Mouse (Mus musculus) liver, embryonic 14.5 days (tissue): ENCODE measurements around the gene Cox17. TPM values are rescaled to one million over a fixed set of nuclear protein-coding genes. Genes with fewer than 3 reads are reported as not detected.

Experiments used
- ATAC-seq: fragments of 200-750 bp; cut with Nextera tagmentation; 2 replicates; pipeline ENCODE4 v1.8.0; 2017; ENCODE audit warnings: moderate number of reproducible peaks, mild to moderate bottlenecking, moderate library complexity; ENCODE audit not compliant: insufficient read depth
- DNase-seq, 3 experiments: peaks; one replicate each; pipeline ENCODE4 v3.0.0-alpha.2; 2012 to 2013; ENCODE audit warnings: low read depth in 3 of 3, low spot score in 3 of 3
- H3K27ac ChIP-seq: fragments of 300-500 bp; sonication (generic); 2 replicates; pipeline ENCODE4 v1.5.1; 2014; ENCODE audit warnings: moderate library complexity, mild to moderate bottlenecking, control low read depth, inconsistent platforms
- H3K27me3 ChIP-seq: fragments of 300-500 bp; sonication (generic); 2 replicates; pipeline ENCODE4 v1.6.1; 2014; ENCODE audit warnings: mild to moderate bottlenecking, low read length, moderate library complexity; ENCODE audit not compliant: control insufficient read depth, insufficient read depth
- H3K36me3 ChIP-seq: fragments of 300-500 bp; sonication (generic); replicated peaks from 2 replicates; pipeline ENCODE4 v1.6.1; 2014; ENCODE audit warnings: low read depth; ENCODE audit not compliant: control insufficient read depth, insufficient read depth
- H3K4me1 ChIP-seq, 2 experiments: fragments of 200-500 bp in 1 of 2; fragments of 300-500 bp in 1 of 2; sonication (generic) in 1 of 2; replicated peaks; 2 replicates each; pipeline ENCODE4 v1.6.1; 2012 to 2014; ENCODE audit warnings: antibody characterized with exemption in 1 of 2, inconsistent platforms in 1 of 2, low read length in 1 of 2; ENCODE audit not compliant: control insufficient read depth in 2 of 2, insufficient read depth in 2 of 2
- H3K4me2 ChIP-seq: fragments of 300-500 bp; sonication (generic); 2 replicates; pipeline ENCODE4 v1.6.1; 2014; ENCODE audit warnings: low read depth, mild to moderate bottlenecking, control low read depth, moderate library complexity
- H3K4me3 ChIP-seq, 2 experiments: fragments of 200-500 bp in 1 of 2; fragments of 300-500 bp in 1 of 2; sonication (generic) in 1 of 2; 2 replicates each; pipeline ENCODE4 v1.5.1; 2012 to 2014; ENCODE audit warnings: low read depth in 2 of 2, low read length in 2 of 2, mild to moderate bottlenecking in 2 of 2, control low read depth in 1 of 2, inconsistent platforms in 1 of 2, moderate library complexity in 1 of 2; ENCODE audit not compliant: insufficient read depth in 1 of 2
- H3K9ac ChIP-seq: fragments of 300-500 bp; sonication (generic); replicated peaks from 2 replicates; pipeline ENCODE4 v1.6.1; 2014; ENCODE audit warnings: mild to moderate bottlenecking, control low read depth, moderate library complexity
- H3K9me3 ChIP-seq: fragments of 300-500 bp; sonication (generic); 2 replicates; pipeline ENCODE4 v1.6.1; 2016; ENCODE audit warnings: low read length, mixed read lengths; ENCODE audit not compliant: control insufficient read depth
- CTCF ChIP-seq: IDR thresholded peaks from 2 replicates; pipeline ENCODE4 v1.5.1; 2016; ENCODE audit warnings: antibody characterized with exemption, low read depth, control low read depth
- EP300 ChIP-seq: IDR thresholded peaks from 2 replicates; pipeline ENCODE4 v1.6.1; 2016; ENCODE audit warnings: antibody characterized with exemption, low read depth
- WGBS: fragments of 180-500 bp; shearing (Covaris S2); extraction: QIAGEN DNeasy Blood & Tissue Kit; methylation state at CpG from one replicate; pipeline ENCODE4 v1.1.7; 2014; ENCODE audit not compliant: insufficient replicate concordance; 5-methylcytosine and 5-hydroxymethylcytosine counted together
- polyA plus RNA-seq, 2 experiments: library from polyadenylated mRNA; depleted of rRNA in 1 of 2; stranded (reverse) in 1 of 2; unstranded in 1 of 2; fragments of >200 nt; fragmentation: Nextera tagmentation in 1 of 2; extraction: Ambion mirVana in 1 of 2; gene quantifications; 2 replicates each; pipeline versions ENCODE4 v1.2.1 to v1.2.3; 2012 to 2014

The Cox17 gene
- polyA plus RNA-seq, 2 experiments = 227 to 351 TPM

DNA sequence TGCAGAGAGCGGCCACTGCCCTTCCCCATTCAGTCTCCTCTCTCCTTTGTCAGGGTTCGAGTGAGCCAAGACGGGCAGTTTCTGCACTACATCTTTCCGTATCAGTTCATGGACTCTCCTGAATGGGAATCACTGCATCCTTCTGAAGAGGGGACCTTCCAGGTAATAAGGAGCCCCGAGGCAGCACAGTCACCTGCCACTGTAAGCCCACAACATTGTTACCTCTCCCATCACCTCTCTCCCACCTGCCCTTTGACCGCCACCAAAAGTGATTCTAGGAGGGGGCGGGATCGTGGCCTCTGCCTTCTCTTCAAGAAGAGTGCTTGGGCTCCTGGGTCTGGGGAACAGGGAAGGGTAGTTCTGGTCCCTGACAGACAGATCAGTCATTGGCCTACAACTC is 22.6 kb downstream of the Cox17 start:
- Histone ChIP-seq H3K27ac (peak overlapping the region; percentile 98), H3K9ac (no peak overlapping the region), H3K36me3 (no peaks in the 10 kb centered on the region), H3K4me2 (no peak overlapping the region), H3K9me3 (no peaks in the 10 kb centered on the region), H3K27me3 (no peaks in the 10 kb centered on the region), H3K4me1 (peaks cover 42 to 57% of the 10 kb centered on the region in 2 experiments), H3K4me3 (no peak overlapping the region)
- DNase-seq (no peak), ATAC-seq (no peak)
- WGBS = 82% methylated on average over 8 of the region's 8 CpGs
- TF ChIP-seq EP300 (no peak), CTCF (no peak)

DNA sequence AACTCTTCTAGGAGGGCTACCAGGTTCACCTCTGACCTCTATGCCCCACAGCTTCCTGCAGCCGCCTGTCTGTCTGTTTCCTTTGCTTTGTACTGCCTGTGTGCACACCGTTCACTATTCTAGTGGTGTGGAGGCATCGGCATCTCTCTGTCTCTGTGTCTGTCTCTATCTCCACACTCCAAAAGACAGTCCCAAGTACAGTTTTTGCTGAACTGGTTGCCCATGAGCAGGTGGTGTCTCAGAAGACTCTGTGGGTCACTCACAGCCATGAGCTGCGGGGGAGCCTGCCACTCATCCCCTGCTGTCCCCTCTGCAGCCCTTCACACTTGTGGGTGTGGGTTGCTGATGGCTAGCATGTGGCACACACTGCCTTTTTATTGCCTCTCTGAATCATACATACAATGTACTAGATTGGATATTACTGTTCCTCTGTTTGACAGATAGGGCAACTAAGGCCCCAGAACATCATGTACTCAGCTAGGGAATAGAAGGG is 23.2 kb downstream of the Cox17 start:
- no peak for ATAC-seq
- no peak for DNase-seq
- no peak overlapping the region for H3K4me3 ChIP-seq
- H3K9ac ChIP-seq = peak overlapping the region; percentile 18; the same call in 1 of the 2 replicates
- H3K4me2 ChIP-seq = no peak overlapping the region
- peak overlapping the region; percentile 98 for H3K27ac ChIP-seq
- H3K9me3 ChIP-seq = no peaks in the 10 kb centered on the region
- WGBS = 67% methylated on average over 4 of the region's 4 CpGs
- H3K36me3 ChIP-seq = no peaks in the 10 kb centered on the region
- TF ChIP-seq EP300 (no peak), CTCF (no peak)
- H3K27me3 ChIP-seq = no peaks in the 10 kb centered on the region
- peaks cover 46 to 64% of the 10 kb centered on the region in 2 experiments for H3K4me1 ChIP-seq

DNA sequence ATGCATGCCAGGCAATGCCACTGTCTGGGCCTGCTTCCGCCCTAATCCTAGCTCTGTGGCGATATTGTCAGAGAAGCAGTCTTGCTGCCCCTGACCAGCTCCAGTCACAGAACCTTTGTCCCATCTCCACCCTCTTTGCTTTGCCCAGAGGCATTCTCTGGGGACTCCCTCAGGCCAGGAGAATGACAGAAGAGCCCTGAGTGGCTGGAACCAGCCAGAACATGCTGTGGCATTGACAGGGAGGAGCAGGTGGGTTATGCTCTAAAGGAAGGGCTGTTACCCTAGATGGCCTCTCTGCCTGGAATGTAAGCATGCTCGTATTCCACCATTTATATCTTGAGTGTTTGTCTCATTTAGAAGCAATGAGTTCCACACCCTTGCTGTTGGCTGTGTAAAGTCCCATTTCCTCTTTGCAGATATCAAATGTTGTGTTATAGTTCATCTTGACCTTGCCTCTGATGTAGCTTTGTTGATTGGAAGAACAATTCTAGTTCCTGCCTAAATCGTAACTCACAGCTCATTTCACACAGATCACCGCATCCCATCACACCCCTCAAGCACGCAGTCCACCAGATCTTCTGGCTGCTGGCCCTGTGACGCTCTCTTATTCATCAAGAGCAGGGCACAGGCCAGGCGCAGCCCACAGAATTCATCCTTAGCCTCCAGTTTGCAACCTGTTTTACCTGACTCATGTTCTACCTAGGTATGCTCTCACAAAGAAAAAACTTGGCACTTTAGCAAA is 24.0 kb downstream of the Cox17 start:
- no peak overlapping the region for H3K4me3 ChIP-seq
- H3K9me3 ChIP-seq = no peaks in the 10 kb centered on the region
- peak overlapping the region; percentile 98 for H3K27ac ChIP-seq
- TF ChIP-seq EP300 (no peak), CTCF (no peak)
- peak overlapping the region; percentile 87 for H3K4me2 ChIP-seq
- no peaks in the 10 kb centered on the region for H3K27me3 ChIP-seq
- H3K36me3 ChIP-seq = peaks cover 3% of the 10 kb centered on the region; the same call in 1 of the 2 replicates
- no peak for ATAC-seq
- H3K9ac ChIP-seq = peak overlapping the region; percentile 67
- peaks cover 54 to 67% of the 10 kb centered on the region in 2 experiments for H3K4me1 ChIP-seq
- no peak for DNase-seq
- 74% methylated on average over 8 of the region's 8 CpGs for WGBS

DNA sequence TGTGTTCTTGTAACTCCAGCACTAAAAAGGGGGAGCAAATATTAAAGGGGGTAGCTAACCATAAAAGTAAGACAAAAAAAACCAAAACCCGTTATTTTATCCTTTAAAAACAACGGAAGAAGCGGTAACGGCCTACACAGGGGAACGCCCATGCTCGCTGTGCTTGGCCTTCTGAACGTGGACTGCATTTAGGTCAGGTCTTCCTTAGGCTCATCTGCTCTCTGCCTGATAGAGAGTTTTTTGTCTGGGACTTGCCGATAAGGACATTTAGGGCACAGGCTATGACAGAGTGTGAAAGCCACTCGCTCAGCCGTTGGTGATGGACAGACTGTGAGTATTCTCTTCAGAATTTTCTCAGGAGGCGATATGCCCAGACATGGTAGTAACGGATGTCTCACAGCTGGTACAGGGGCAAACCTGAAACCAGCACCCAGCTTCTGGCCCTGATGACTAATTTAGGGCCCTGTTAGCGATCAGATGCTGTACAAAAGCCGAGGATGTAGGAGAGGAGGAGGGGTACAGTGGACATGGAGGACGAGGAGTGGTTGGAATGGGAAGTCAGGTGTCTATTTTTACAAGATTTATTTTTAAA is 25.0 kb downstream of the Cox17 start:
- peak overlapping the region; percentile 78 to 85 for H3K4me3 ChIP-seq
- H3K4me1 ChIP-seq = peaks cover 59 to 71% of the 10 kb centered on the region in 2 experiments
- 13% methylated on average over 15 of the region's 15 CpGs for WGBS
- peaks cover 4% of the 10 kb centered on the region; the same call in 1 of the 2 replicates for H3K36me3 ChIP-seq
- DNase-seq (peak; percentile 95 to 97 (median 96)), ATAC-seq (peak; percentile 94)
- peak overlapping the region; percentile 98 for H3K27ac ChIP-seq
- no peaks in the 10 kb centered on the region for H3K9me3 ChIP-seq
- no peaks in the 10 kb centered on the region for H3K27me3 ChIP-seq
- no peak for TF ChIP-seq CTCF
- peak; percentile 99 for TF ChIP-seq EP300
- H3K9ac ChIP-seq = peak overlapping the region; percentile 97
- H3K4me2 ChIP-seq = peak overlapping the region; percentile 87

DNA sequence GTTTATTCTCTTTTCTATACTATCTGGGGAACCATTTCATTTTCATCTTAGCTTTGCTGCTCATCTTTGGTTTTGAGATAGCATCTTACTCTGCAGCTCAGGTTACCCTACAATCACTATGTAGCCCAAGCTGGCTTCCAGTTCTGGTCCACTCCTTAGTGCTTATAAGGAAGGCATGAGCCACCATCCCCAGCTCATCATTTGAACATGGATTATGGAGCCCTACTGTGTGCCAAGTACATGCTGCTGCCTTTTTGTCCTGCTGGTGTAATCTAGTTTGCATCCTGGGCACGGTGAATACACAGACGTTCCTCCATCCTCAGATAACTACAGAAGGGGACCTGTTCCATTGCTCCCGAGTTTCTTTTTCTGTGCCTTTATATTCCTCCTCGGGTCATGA is 26.1 kb downstream of the Cox17 start:
- peak overlapping the region; percentile 97 for H3K9ac ChIP-seq

More for the DNA sequence above, 26.1 kb downstream of the Cox17 start:
- DNase-seq (no peak), ATAC-seq (no peak)
- Histone ChIP-seq H3K4me3 (peak overlapping the region; percentile 78 to 85), H3K36me3 (peaks cover 12% of the 10 kb centered on the region), H3K27ac (peak overlapping the region; percentile 98), H3K4me2 (peak overlapping the region; percentile 87), H3K9me3 (no peaks in the 10 kb centered on the region), H3K4me1 (peaks cover 59 to 75% of the 10 kb centered on the region in 2 experiments), H3K27me3 (no peaks in the 10 kb centered on the region)
- TF ChIP-seq EP300 = no peak
- 0 out of 2 replicates have a peak, but pooled peaks have one; percentile 7 for TF ChIP-seq CTCF
- WGBS = 53% methylated on average over 4 of the region's 4 CpGs
